Mouse (Mus musculus) heart, adult 2 months (tissue): ENCODE measurements around the gene Trmo. TPM values are rescaled to one million over a fixed set of nuclear protein-coding genes. Genes with fewer than 3 reads are reported as not detected.

Experiments used
- DNase-seq, 2 experiments: peaks; one replicate each; pipeline ENCODE4 v3.0.0; 2021
- H3K27ac ChIP-seq: fragments of 200-600 bp; 2 replicates; pipeline ENCODE4 v1.8.1; 2022
- H3K27me3 ChIP-seq: fragments of 200-500 bp; 2 replicates; pipeline ENCODE4 v1.6.1; 2012; ENCODE audit warnings: mild to moderate bottlenecking, low read length, inconsistent platforms, mixed read lengths; ENCODE audit not compliant: control insufficient read depth, insufficient read depth
- H3K36me3 ChIP-seq: fragments of 200-500 bp; 2 replicates; pipeline ENCODE4 v1.6.1; 2012; ENCODE audit warnings: low read length, inconsistent platforms; ENCODE audit not compliant: control insufficient read depth, insufficient read depth
- H3K4me1 ChIP-seq: fragments of 200-500 bp; 2 replicates; pipeline ENCODE4 v1.6.1; 2011; ENCODE audit warnings: low read length; ENCODE audit not compliant: control insufficient read depth, insufficient read depth
- H3K4me3 ChIP-seq: fragments of 200-600 bp; 2 replicates; pipeline ENCODE4 v1.8.1; 2022
- H3K79me2 ChIP-seq: fragments of 200-500 bp; replicated peaks from 2 replicates; pipeline ENCODE4 v1.6.1; 2012; ENCODE audit warnings: mild to moderate bottlenecking, inconsistent platforms, low read length, moderate library complexity, mixed read lengths; ENCODE audit not compliant: control insufficient read depth, insufficient read depth
- H3K9ac ChIP-seq: fragments of 200-500 bp; 2 replicates; pipeline ENCODE4 v1.6.1; 2012; ENCODE audit warnings: low read depth, mild to moderate bottlenecking, control low read depth, inconsistent platforms, low read length, mixed read lengths
- CTCF ChIP-seq: fragments of 200-600 bp; IDR thresholded peaks from 2 replicates; pipeline ENCODE4 v1.8.1; 2022; ENCODE audit warnings: antibody characterized with exemption, mild to moderate bottlenecking, moderate library complexity
- EP300 ChIP-seq: fragments of 200-500 bp; IDR thresholded peaks from 2 replicates; pipeline ENCODE4 v1.6.1; 2011; ENCODE audit warnings: low read depth, low read length, control low read depth; ENCODE audit not compliant: insufficient read depth
- POLR2A ChIP-seq: fragments of 200-500 bp; IDR thresholded peaks from 2 replicates; pipeline ENCODE4 v1.6.1; 2011; ENCODE audit warnings: mild to moderate bottlenecking, low read depth, low read length, control low read depth; ENCODE audit not compliant: insufficient read depth
- WGBS: fragments of 180-500 bp; shearing (Covaris S2); methylation state at CpG from one replicate; pipeline ENCODE4 v1.1.7; 2018; 5-methylcytosine and 5-hydroxymethylcytosine counted together
- intact Hi-C: fragments of 180-260 bp; cut with DNase I; formaldehyde crosslinking; loops from one replicate; pipeline ENCODE4 v1.15.1; 2025
- polyA plus RNA-seq: library from polyadenylated mRNA; depleted of rRNA; stranded (reverse); fragments of >200 nt; gene quantifications from 2 replicates; pipeline ENCODE4 v1.2.3, GENCODE M21; 2012
- total RNA-seq, 2 experiments: library from RNA; stranded (reverse); gene quantifications; 2 replicates each; pipeline ENCODE4 v1.2.3; 2021

The Trmo gene
- total and polyA plus RNA-seq, 3 experiments: 3.7 to 4.1 (median 3.8) TPM

DNA sequence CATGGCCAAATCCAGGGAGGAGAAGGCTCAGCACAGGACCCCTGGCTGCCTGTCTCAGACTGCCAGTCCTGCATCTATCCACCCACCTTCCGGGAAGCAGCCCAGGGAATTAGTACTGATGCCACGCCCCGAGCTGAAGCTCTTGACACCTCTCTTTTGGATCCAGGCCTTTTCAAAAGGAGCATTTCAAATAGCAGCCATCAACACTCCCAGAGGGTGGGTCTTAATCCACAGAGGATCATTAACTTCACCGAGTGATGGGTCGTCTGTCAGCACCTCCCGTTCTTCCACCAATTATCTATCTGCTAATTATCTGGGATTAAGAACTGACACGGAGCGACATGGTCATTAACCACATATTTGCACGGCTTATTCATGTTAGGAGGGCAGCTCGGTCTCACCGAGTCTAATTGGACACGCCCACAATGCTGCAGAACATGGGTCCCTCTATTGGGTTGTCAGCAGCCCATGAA, 21.7 kb downstream of the Trmo start:
- H3K9ac ChIP-seq: no peak overlapping the region
- intact Hi-C loops: no loop called here
- no peaks in the 10 kb centered on the region for H3K36me3 ChIP-seq
- H3K27ac ChIP-seq: no peak overlapping the region
- H3K27me3 ChIP-seq: peaks cover 2% of the 10 kb centered on the region; the same call in 1 of the 2 replicates
- DNase-seq: no peak
- 11% methylated on average over 12 of the region's 12 CpGs for WGBS
- no peak for TF ChIP-seq EP300
- no peak overlapping the region for H3K4me3 ChIP-seq
- no peaks in the 10 kb centered on the region; the same call in 1 of the 2 replicates for H3K4me1 ChIP-seq
- H3K79me2 ChIP-seq: no peaks in the 10 kb centered on the region

DNA sequence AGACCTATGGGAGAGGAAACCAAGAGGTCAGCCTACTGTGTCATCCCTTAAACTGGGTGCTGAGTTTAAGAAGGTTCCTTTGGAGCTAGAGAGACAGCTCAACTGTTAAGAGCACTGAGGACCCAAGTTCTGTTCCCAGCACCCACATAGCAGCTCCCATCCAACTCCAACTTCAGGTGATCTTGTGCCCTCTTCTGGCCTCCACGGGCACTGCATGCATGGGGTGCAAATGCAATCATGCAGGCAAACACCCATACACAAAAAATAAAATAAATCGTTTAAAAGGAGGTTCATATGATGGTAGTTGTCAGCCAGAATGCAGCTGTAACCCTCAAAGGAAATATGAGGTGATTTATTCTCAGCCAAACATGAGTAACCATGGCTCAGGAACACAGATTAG, 24.9 kb downstream of the Trmo start:
- DNase-seq: no peak
- no peak for TF ChIP-seq POLR2A
- peak; percentile 20; the same call in 1 of the 2 replicates for TF ChIP-seq CTCF
- TF ChIP-seq EP300: no peak
- intact Hi-C loops: no loop called here
- Histone ChIP-seq H3K9ac (no peak overlapping the region), H3K4me1 (no peaks in the 10 kb centered on the region), H3K27ac (no peak overlapping the region), H3K27me3 (no peaks in the 10 kb centered on the region), H3K36me3 (no peaks in the 10 kb centered on the region), H3K4me3 (no peak overlapping the region), H3K79me2 (no peaks in the 10 kb centered on the region)
- WGBS: 74% methylated on average over 2 of the region's 2 CpGs

DNA sequence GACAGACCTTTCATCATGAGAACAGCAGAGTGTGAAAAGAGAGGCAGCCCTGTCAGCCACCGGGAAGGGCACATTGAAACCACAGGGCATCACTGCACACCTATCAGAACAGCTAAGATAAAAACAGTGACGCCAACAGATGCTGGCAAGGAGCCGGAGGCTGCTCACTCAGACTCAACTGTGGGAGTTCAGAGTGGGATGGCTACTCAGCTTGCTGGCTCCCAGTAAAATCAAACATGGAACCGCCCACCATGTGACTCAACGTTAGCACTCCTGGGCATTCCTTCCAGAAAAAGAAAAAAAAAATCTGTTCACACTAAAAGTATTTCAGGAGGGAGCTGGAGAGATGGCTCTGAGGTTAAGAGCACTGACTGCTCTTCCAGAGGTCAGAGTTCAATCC, 28.0 kb downstream of the Trmo start:
- Histone ChIP-seq H3K79me2 (no peaks in the 10 kb centered on the region), H3K4me3 (no peak overlapping the region), H3K4me1 (no peaks in the 10 kb centered on the region), H3K27me3 (no peaks in the 10 kb centered on the region), H3K36me3 (no peaks in the 10 kb centered on the region), H3K27ac (no peak overlapping the region), H3K9ac (no peak overlapping the region)
- TF ChIP-seq EP300: no peak
- 46% methylated on average over 5 of the region's 5 CpGs for WGBS
- peak in 1 of 2 experiments; percentile 17 for DNase-seq
- intact Hi-C loops: no loop called here

DNA sequence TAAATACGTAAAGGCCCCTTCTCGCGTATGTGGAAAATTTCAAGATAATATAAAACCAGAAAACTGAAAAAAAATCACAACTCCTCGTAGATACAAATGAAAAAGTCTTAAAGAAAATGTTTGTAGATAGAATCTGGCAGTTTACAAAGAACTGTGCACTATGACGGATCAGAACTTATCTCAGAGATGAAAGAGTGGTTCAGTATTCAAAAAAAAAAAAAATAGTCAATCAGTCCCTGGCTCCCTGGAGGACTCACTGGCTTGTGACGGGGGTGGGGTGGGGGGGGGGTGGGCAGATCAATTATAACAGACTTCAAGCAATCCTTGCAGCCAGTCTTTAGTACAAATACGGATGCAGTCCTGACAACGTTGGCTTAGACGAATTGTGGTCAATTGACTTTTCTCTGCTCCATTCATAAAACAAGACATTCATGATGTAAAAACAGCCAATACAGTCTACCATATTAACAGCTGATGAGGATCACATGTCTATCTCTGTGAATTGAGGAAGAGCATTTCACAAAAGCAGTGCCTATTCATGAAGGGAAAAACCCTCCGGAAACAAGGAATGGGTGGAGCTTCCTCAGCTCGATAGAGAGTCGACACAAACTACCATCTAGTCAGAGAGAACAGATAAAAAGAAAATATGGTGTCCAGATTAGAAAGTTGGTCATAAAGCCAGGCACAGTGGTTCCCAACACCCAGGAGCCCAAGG, 29.5 kb downstream of the Trmo start:
- intact Hi-C loops: no loop called here
- WGBS: 67% methylated on average over 12 of the region's 12 CpGs
- DNase-seq: no peak
- H3K27ac ChIP-seq: no peak overlapping the region
- H3K4me3 ChIP-seq: no peak overlapping the region
- H3K4me1 ChIP-seq: no peaks in the 10 kb centered on the region
- no peak overlapping the region for H3K9ac ChIP-seq
- no peaks in the 10 kb centered on the region for H3K36me3 ChIP-seq
- TF ChIP-seq EP300 (no peak), CTCF (no peak), POLR2A (no peak)
- H3K79me2 ChIP-seq: no peaks in the 10 kb centered on the region
- 0 out of 2 replicates have a peak, but pooled peaks cover 1% of the 10 kb centered on the region for H3K27me3 ChIP-seq

DNA sequence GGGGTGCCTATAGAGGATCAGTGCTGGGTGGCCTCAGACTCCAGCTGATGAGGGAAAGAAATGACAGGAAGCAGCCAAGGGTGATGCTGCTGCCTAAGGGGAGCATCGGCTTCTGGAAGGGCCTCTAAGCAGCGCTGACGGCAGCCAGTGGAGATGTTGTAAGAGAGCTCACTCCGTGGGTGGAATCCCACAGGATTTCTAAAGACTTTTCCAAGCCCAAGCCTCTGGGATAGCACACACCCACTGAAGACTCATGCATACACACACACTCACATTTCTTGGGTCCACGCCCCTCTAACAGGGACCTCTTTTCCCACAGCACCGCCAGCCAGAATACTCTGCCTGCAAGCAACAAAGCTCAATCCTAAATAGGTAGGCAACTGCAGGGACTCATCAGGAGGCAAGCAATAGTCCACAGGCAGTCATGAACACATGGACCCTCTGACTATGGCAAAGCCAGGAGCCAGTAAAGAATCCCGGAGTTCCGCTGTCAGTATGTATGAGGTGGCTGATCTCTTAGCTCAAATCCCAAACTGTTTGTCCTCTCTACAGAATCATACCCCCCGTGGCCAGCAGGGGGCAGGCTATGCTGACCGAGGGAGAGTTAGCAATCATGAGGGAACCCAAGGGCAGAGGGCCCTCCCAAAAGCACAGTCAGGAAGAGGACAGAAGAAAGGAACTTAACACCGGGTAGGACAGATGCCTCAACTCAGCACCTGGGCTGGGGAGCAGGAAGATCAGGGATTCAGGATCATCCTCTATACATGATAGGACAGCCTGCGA, 32.7 kb downstream of the Trmo start:
- Histone ChIP-seq H3K27me3 (0 out of 2 replicates have a peak, but pooled peaks cover 3% of the 10 kb centered on the region), H3K36me3 (no peaks in the 10 kb centered on the region), H3K79me2 (no peaks in the 10 kb centered on the region), H3K4me3 (no peak overlapping the region), H3K4me1 (no peaks in the 10 kb centered on the region), H3K9ac (no peak overlapping the region), H3K27ac (no peak overlapping the region)
- intact Hi-C loops: no loop called here
- peak; percentile 38 to 61 for DNase-seq
- WGBS: 46% methylated on average over 12 of the region's 12 CpGs
- TF ChIP-seq CTCF: peak; percentile 76
- no peak for TF ChIP-seq POLR2A

DNA sequence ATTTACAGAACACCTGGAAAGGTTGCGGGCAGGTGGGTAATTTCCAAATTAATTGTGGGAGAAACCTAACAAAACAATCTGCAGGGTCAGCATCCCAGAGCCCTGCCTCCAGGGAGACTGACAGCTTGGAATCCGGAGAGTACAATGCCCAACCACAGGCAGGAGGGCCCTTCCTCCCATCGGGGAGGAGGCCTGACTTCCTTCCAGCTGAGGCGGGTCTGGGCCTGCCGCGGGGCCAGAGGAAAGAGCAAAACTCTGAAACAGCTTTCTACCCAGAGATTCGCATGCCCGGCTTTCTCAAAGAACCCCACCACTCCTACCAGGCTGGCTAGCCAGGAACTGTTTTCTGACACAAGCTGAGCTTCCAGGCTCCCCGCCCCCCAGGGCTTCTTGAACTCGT, 36.2 kb downstream of the Trmo start:
- Histone ChIP-seq H3K9ac (no peak overlapping the region), H3K79me2 (no peaks in the 10 kb centered on the region), H3K27ac (no peak overlapping the region), H3K4me3 (no peak overlapping the region), H3K36me3 (no peaks in the 10 kb centered on the region), H3K27me3 (peaks cover 8% of the 10 kb centered on the region), H3K4me1 (no peaks in the 10 kb centered on the region)
- TF ChIP-seq EP300 (no peak), POLR2A (no peak), CTCF (no peak)
- WGBS: 22% methylated on average over 10 of the region's 10 CpGs
- no peak for DNase-seq
- intact Hi-C loops: no loop called here
